Mouse (Mus musculus): ENCODE results near the gene Usb1. TPM values are rescaled to one million over a fixed set of nuclear protein-coding genes. Genes with fewer than 3 reads are reported as not detected.
A peak's percentile ranks its signal among the peaks of the same experiment; 100 is the strongest.
"Not testable (repeated sequence)": the region's sequence is repeated elsewhere in the genome, so short reads cannot be mapped to it uniquely, and the experiment has no call there.

Gene Usb1
- polyA plus RNA-seq, 1 experiment from 2014 or later: 45.8 TPM

- peak; percentile 85 for ATAC-seq
- Histone ChIP-seq H3K9ac (ENCODE audit: low read depth, low read length) (0 out of 2 replicates have a peak overlapping the region, but pooled peaks have one; percentile 32), H3K4me3 (ENCODE audit: low read length) (no peak overlapping the region), H3K27me3 (replicated peaks; ENCODE audit: control insufficient read depth, insufficient read depth, low read length) (no peaks in the 10 kb centered on the region), H3K9me3 (ENCODE audit: control insufficient read depth, low read length) (no peaks in the 10 kb centered on the region), H3K4me2 (ENCODE audit: low read depth, low read length) (peak overlapping the region; percentile 5; the same call in 1 of the 2 replicates), H3K36me3 (ENCODE audit: control insufficient read depth, insufficient read depth, low read length) (no peaks in the 10 kb centered on the region), H3K4me1 (ENCODE audit: control insufficient read depth, insufficient read depth, low read length) (peaks cover 12% of the 10 kb centered on the region), H3K27ac (ENCODE audit: low read length) (peak overlapping the region; percentile 84)
- 15% methylated on average over 7 of the region's 7 CpGs for WGBS
Observed at GRCm38 (mm10) chr8:95377863-95378291, 45.8 kb downstream of the Usb1 start.

- ATAC-seq; H3K9me3 ChIP-seq (ENCODE audit: control insufficient read depth, low read length): not testable (repeated sequence)
- WGBS: 97% methylated on average over 11 of the region's 11 CpGs
Observed at GRCm38 (mm10) chr8:95378928-95379327, 46.8 kb downstream of the Usb1 start.

GRCm38 (mm10) chr8:95380953-95381352, 48.9 kb downstream of the Usb1 start:
- no peaks in the 10 kb centered on the region for H3K27me3 ChIP-seq (replicated peaks; ENCODE audit: control insufficient read depth, insufficient read depth, low read length)
- H3K9me3 ChIP-seq (ENCODE audit: control insufficient read depth, low read length): no peaks in the 10 kb centered on the region
- no peak overlapping the region for H3K4me2 ChIP-seq (ENCODE audit: low read depth, low read length)
- H3K4me3 ChIP-seq (ENCODE audit: low read length): no peak overlapping the region
- ATAC-seq: no peak
- H3K4me1 ChIP-seq (ENCODE audit: control insufficient read depth, insufficient read depth, low read length): peaks cover 12% of the 10 kb centered on the region
- no peaks in the 10 kb centered on the region for H3K36me3 ChIP-seq (ENCODE audit: control insufficient read depth, insufficient read depth, low read length)
- no peak overlapping the region for H3K27ac ChIP-seq (ENCODE audit: low read length)
- H3K9ac ChIP-seq (ENCODE audit: low read depth, low read length): no peak overlapping the region

More at GRCm38 (mm10) chr8:95378928-95379327, 46.8 kb downstream of the Usb1 start:
- H3K36me3 ChIP-seq (ENCODE audit: control insufficient read depth, insufficient read depth, low read length); H3K9ac ChIP-seq (ENCODE audit: low read depth, low read length); H3K27ac ChIP-seq (ENCODE audit: low read length); H3K4me3 ChIP-seq (ENCODE audit: low read length); H3K27me3 ChIP-seq (replicated peaks; ENCODE audit: control insufficient read depth, insufficient read depth, low read length); H3K4me2 ChIP-seq (ENCODE audit: low read depth, low read length): not testable (repeated sequence)
- H3K4me1 ChIP-seq (ENCODE audit: control insufficient read depth, insufficient read depth, low read length): peaks cover 12% of the 10 kb centered on the region

- WGBS: 82% methylated on average over 3 of the region's 3 CpGs
- no peak overlapping the region for H3K4me2 ChIP-seq (ENCODE audit: low read depth, low read length)
- H3K9me3 ChIP-seq (ENCODE audit: control insufficient read depth, low read length): no peaks in the 10 kb centered on the region
- H3K36me3 ChIP-seq (ENCODE audit: control insufficient read depth, insufficient read depth, low read length): no peaks in the 10 kb centered on the region
- no peak overlapping the region for H3K4me3 ChIP-seq (ENCODE audit: low read length)
- H3K27ac ChIP-seq (ENCODE audit: low read length): no peak overlapping the region
- ATAC-seq: no peak
- H3K27me3 ChIP-seq (replicated peaks; ENCODE audit: control insufficient read depth, insufficient read depth, low read length): no peaks in the 10 kb centered on the region
- no peak overlapping the region for H3K9ac ChIP-seq (ENCODE audit: low read depth, low read length)
- H3K4me1 ChIP-seq (ENCODE audit: control insufficient read depth, insufficient read depth, low read length): peaks cover 12% of the 10 kb centered on the region
Observed at GRCm38 (mm10) chr8:95381595-95381994, 49.5 kb downstream of the Usb1 start.

GRCm38 (mm10) chr8:95384501-95384900, 52.4 kb downstream of the Usb1 start:
- Histone ChIP-seq H3K4me1 (ENCODE audit: control insufficient read depth, insufficient read depth, low read length) (no peaks in the 10 kb centered on the region), H3K9me3 (ENCODE audit: control insufficient read depth, low read length) (no peaks in the 10 kb centered on the region), H3K27ac (ENCODE audit: low read length) (no peak overlapping the region), H3K4me3 (ENCODE audit: low read length) (no peak overlapping the region), H3K27me3 (replicated peaks; ENCODE audit: control insufficient read depth, insufficient read depth, low read length) (no peaks in the 10 kb centered on the region), H3K36me3 (ENCODE audit: control insufficient read depth, insufficient read depth, low read length) (no peaks in the 10 kb centered on the region), H3K9ac (ENCODE audit: low read depth, low read length) (no peak overlapping the region), H3K4me2 (ENCODE audit: low read depth, low read length) (no peak overlapping the region)
- ATAC-seq: no peak
- 77% methylated on average over 3 of the region's 3 CpGs for WGBS

GRCm38 (mm10) chr8:95386037-95386436, 54.0 kb downstream of the Usb1 start:
- H3K4me3 ChIP-seq (ENCODE audit: low read length): no peak overlapping the region
- H3K27me3 ChIP-seq (replicated peaks; ENCODE audit: control insufficient read depth, insufficient read depth, low read length): no peaks in the 10 kb centered on the region
- ATAC-seq: no peak
- whole genome bisulfite sequencing: 69% methylated on average over 5 of the region's 5 CpGs
- no peak overlapping the region for H3K4me2 ChIP-seq (ENCODE audit: low read depth, low read length)
- no peaks in the 10 kb centered on the region for H3K36me3 ChIP-seq (ENCODE audit: control insufficient read depth, insufficient read depth, low read length)
- H3K27ac ChIP-seq (ENCODE audit: low read length): no peak overlapping the region
- no peak overlapping the region for H3K9ac ChIP-seq (ENCODE audit: low read depth, low read length)
- H3K9me3 ChIP-seq (ENCODE audit: control insufficient read depth, low read length): no peaks in the 10 kb centered on the region
- no peaks in the 10 kb centered on the region for H3K4me1 ChIP-seq (ENCODE audit: control insufficient read depth, insufficient read depth, low read length)

GRCm38 (mm10) chr8:95387221-95387620, 55.1 kb downstream of the Usb1 start:
- Histone ChIP-seq H3K9me3 (ENCODE audit: control insufficient read depth, low read length) (no peaks in the 10 kb centered on the region), H3K4me2 (ENCODE audit: low read depth, low read length) (no peak overlapping the region), H3K27ac (ENCODE audit: low read length) (no peak overlapping the region), H3K4me3 (ENCODE audit: low read length) (no peak overlapping the region), H3K9ac (ENCODE audit: low read depth, low read length) (no peak overlapping the region), H3K27me3 (replicated peaks; ENCODE audit: control insufficient read depth, insufficient read depth, low read length) (no peaks in the 10 kb centered on the region), H3K36me3 (ENCODE audit: control insufficient read depth, insufficient read depth, low read length) (no peaks in the 10 kb centered on the region), H3K4me1 (ENCODE audit: control insufficient read depth, insufficient read depth, low read length) (no peaks in the 10 kb centered on the region)
- 89% methylated on average over 10 of the region's 10 CpGs for WGBS
- no peak for ATAC-seq

GRCm38 (mm10) chr8:95387936-95388335, 55.9 kb downstream of the Usb1 start:
- no peak overlapping the region for H3K4me2 ChIP-seq (ENCODE audit: low read depth, low read length)
- H3K4me1 ChIP-seq (ENCODE audit: control insufficient read depth, insufficient read depth, low read length): no peaks in the 10 kb centered on the region
- H3K9ac ChIP-seq (ENCODE audit: low read depth, low read length): no peak overlapping the region
- no peaks in the 10 kb centered on the region for H3K36me3 ChIP-seq (ENCODE audit: control insufficient read depth, insufficient read depth, low read length)
- no peak overlapping the region for H3K4me3 ChIP-seq (ENCODE audit: low read length)
- no peaks in the 10 kb centered on the region for H3K9me3 ChIP-seq (ENCODE audit: control insufficient read depth, low read length)
- 79% methylated on average over 7 of the region's 7 CpGs for WGBS
- no peaks in the 10 kb centered on the region for H3K27me3 ChIP-seq (replicated peaks; ENCODE audit: control insufficient read depth, insufficient read depth, low read length)
- H3K27ac ChIP-seq (ENCODE audit: low read length): no peak overlapping the region
- no peak for ATAC-seq

GRCm38 (mm10) chr8:95390312-95390711, 58.2 kb downstream of the Usb1 start:
- H3K9ac ChIP-seq (ENCODE audit: low read depth, low read length): no peak overlapping the region
- no peak for ATAC-seq
- H3K36me3 ChIP-seq (ENCODE audit: control insufficient read depth, insufficient read depth, low read length): no peaks in the 10 kb centered on the region
- no peak overlapping the region for H3K4me3 ChIP-seq (ENCODE audit: low read length)
- H3K9me3 ChIP-seq (ENCODE audit: control insufficient read depth, low read length): no peaks in the 10 kb centered on the region
- 53% methylated on average over 4 of the region's 4 CpGs for WGBS
- H3K4me1 ChIP-seq (ENCODE audit: control insufficient read depth, insufficient read depth, low read length): peaks cover 2% of the 10 kb centered on the region; the same call in 1 of the 2 replicates
- H3K4me2 ChIP-seq (ENCODE audit: low read depth, low read length): no peak overlapping the region
- H3K27ac ChIP-seq (ENCODE audit: low read length): no peak overlapping the region
- H3K27me3 ChIP-seq (replicated peaks; ENCODE audit: control insufficient read depth, insufficient read depth, low read length): no peaks in the 10 kb centered on the region

- Histone ChIP-seq H3K27me3 (replicated peaks; ENCODE audit: control insufficient read depth, insufficient read depth, low read length) (no peaks in the 10 kb centered on the region), H3K9ac (ENCODE audit: low read depth, low read length) (no peak overlapping the region), H3K4me2 (ENCODE audit: low read depth, low read length) (no peak overlapping the region), H3K27ac (ENCODE audit: low read length) (no peak overlapping the region), H3K9me3 (ENCODE audit: control insufficient read depth, low read length) (no peaks in the 10 kb centered on the region), H3K36me3 (ENCODE audit: control insufficient read depth, insufficient read depth, low read length) (no peaks in the 10 kb centered on the region), H3K4me1 (ENCODE audit: control insufficient read depth, insufficient read depth, low read length) (peaks cover 4% of the 10 kb centered on the region; the same call in 1 of the 2 replicates), H3K4me3 (ENCODE audit: low read length) (no peak overlapping the region)
- 76% methylated on average over 7 of the region's 7 CpGs for WGBS
- no peak for ATAC-seq
Observed at GRCm38 (mm10) chr8:95391101-95391500, 59.0 kb downstream of the Usb1 start.

Data from intestine, embryonic 16.5 days (tissue).